Comparison of ENCODE assay signal across 9 mouse cellular contexts in genomic region chr4:149611376-149612044, GRCm38 (mm10). TPM values are rescaled to one million over a fixed set of nuclear protein-coding genes. Genes with fewer than 3 reads are reported as not detected.
A peak's percentile ranks its signal among the peaks of the same experiment; 100 is the strongest.
DNase-seq lines count a peak whose midpoint lies in the region; ATAC-seq and TF ChIP-seq lines count a peak whose summit lies in the region.
"Had no signal": no experiment of that assay in that cellular context is flagged by ENCODE, and none has a peak within 500 bp of the region (broad histone marks: within the 10 kb centered on the region; RNA-seq: fewer than 3 reads in every experiment).

No protein-coding gene starts in this region.

- DNase-seq in intestine, embryonic 14.5 days (ENCODE audit: low spot score) = peak; percentile 86
- peak; percentile 54 for DNase-seq in urinary bladder, postnatal 14 days (ENCODE audit: low spot score)
- no peak for DNase-seq in urinary bladder, postnatal 10 days (ENCODE audit: low spot score)
- DNase-seq in c-Kit-positive CD71-negative TER-119-negative erythroid progenitor cells, embryonic 14.5 days (ENCODE audit: low read depth) = peak; percentile 49
- DNase-seq in induced T-regulatory cell, adult 2 months (ENCODE audit: low read depth) = peak; percentile 77

- no peak overlapping the region for H3K27ac ChIP-seq in intestine, embryonic 14.5 days (ENCODE audit: low read depth)
- no peak overlapping the region for H3K27ac ChIP-seq in intestine, embryonic 16.5 days (ENCODE audit: low read length)
- no peak overlapping the region for H3K27ac ChIP-seq in small intestine, adult 2 months (ENCODE audit: insufficient read depth, low read depth, low read length)
- H3K27ac ChIP-seq: limb, embryonic 12.5 days had no signal

- H3K4me3 ChIP-seq in intestine, embryonic 14.5 days (ENCODE audit: low read depth, low read length) = no peak overlapping the region
- H3K4me3 ChIP-seq in intestine, embryonic 16.5 days (ENCODE audit: low read length) = no peak overlapping the region
- H3K4me3 ChIP-seq in small intestine, adult 2 months (ENCODE audit: low read depth, low read length) = no peak overlapping the region
- H3K4me3 ChIP-seq: erythroblast, embryonic 14.5 days; limb, embryonic 12.5 days had no signal

- no peaks in the 10 kb centered on the region for H3K9me3 ChIP-seq in intestine, embryonic 14.5 days (ENCODE audit: control insufficient read depth, low read length)
- H3K9me3 ChIP-seq in intestine, embryonic 16.5 days (ENCODE audit: control insufficient read depth, low read length) = no peaks in the 10 kb centered on the region

- ATAC-seq in intestine, embryonic 14.5 days (replicated peaks; ENCODE audit: low FRiP score, low TSS enrichment, low read depth) = no peak
- ATAC-seq in intestine, embryonic 16.5 days = no peak

- H3K4me2 ChIP-seq in intestine, embryonic 14.5 days (ENCODE audit: low read length) = no peak overlapping the region
- H3K4me2 ChIP-seq in intestine, embryonic 16.5 days (ENCODE audit: low read depth, low read length) = no peak overlapping the region
- H3K4me2 ChIP-seq: limb, embryonic 12.5 days had no signal

- no peaks in the 10 kb centered on the region for H3K27me3 ChIP-seq in intestine, embryonic 14.5 days (replicated peaks; ENCODE audit: control insufficient read depth, insufficient read depth, low read length)
- no peaks in the 10 kb centered on the region for H3K27me3 ChIP-seq in intestine, embryonic 16.5 days (replicated peaks; ENCODE audit: control insufficient read depth, insufficient read depth, low read length)
- no peaks in the 10 kb centered on the region for H3K27me3 ChIP-seq in small intestine, adult 2 months (ENCODE audit: control insufficient read depth, insufficient read depth, low read length)
- H3K27me3 ChIP-seq: limb, embryonic 12.5 days had no signal

- WGBS in intestine, embryonic 14.5 days = 52% methylated on average over 10 of the region's 10 CpGs
- 49% methylated on average over 10 of the region's 10 CpGs for WGBS in intestine, embryonic 16.5 days
- WGBS in small intestine, adult 2 months = 51% methylated on average over 10 of the region's 10 CpGs

- H3K36me3 ChIP-seq in intestine, embryonic 14.5 days (ENCODE audit: control insufficient read depth, insufficient read depth, low read length) = peaks cover 4% of the 10 kb centered on the region; the same call in 1 of the 2 replicates
- peaks cover 5% of the 10 kb centered on the region for H3K36me3 ChIP-seq in intestine, embryonic 16.5 days (ENCODE audit: control insufficient read depth, insufficient read depth, low read length)
- H3K36me3 ChIP-seq in small intestine, adult 2 months (ENCODE audit: control insufficient read depth, insufficient read depth, low read length) = peaks cover 13% of the 10 kb centered on the region

- TF ChIP-seq POLR2A in small intestine, adult 2 months (IDR thresholded peaks at IDR 0.05; ENCODE audit: low read depth, low read length) = no peak

- no peak overlapping the region for H3K9ac ChIP-seq in intestine, embryonic 14.5 days (ENCODE audit: low read length)
- no peak overlapping the region for H3K9ac ChIP-seq in intestine, embryonic 16.5 days (ENCODE audit: low read depth, low read length)
- H3K9ac ChIP-seq: limb, embryonic 12.5 days had no signal

- peaks cover 12% of the 10 kb centered on the region; the same call in 1 of the 2 replicates for H3K4me1 ChIP-seq in intestine, embryonic 14.5 days (replicated peaks; ENCODE audit: control insufficient read depth, insufficient read depth, low read length)
- H3K4me1 ChIP-seq in intestine, embryonic 16.5 days (ENCODE audit: control insufficient read depth, insufficient read depth, low read length) = peaks cover 8% of the 10 kb centered on the region
- H3K4me1 ChIP-seq in small intestine, adult 2 months (ENCODE audit: control insufficient read depth, insufficient read depth, insufficient read length, low read length) = peaks cover 3% of the 10 kb centered on the region; the same call in 1 of the 2 replicates

- TF ChIP-seq CTCF in small intestine, adult 2 months (IDR thresholded peaks at IDR 0.05; ENCODE audit: extremely low read depth, insufficient read length, insufficient replicate concordance, low read depth, low read length) = peak; percentile 86; the same call in 1 of the 2 replicates

RNA-seq across cellular contexts. Expression of gene Clstn1, which starts 25.2 kb away (rescaled TPM):
- 20.5 and 30.8 TPM in 2 replicates for polyA plus RNA-seq in intestine, embryonic 14.5 days (2014; fragmentation: Nextera tagmentation; extraction: Ambion mirVana)
- 10.8 and 12.5 TPM in 2 replicates for polyA plus RNA-seq in intestine, embryonic 16.5 days (2015; fragmentation: Nextera tagmentation; extraction: Ambion mirVana)
- polyA plus RNA-seq in small intestine, adult 2 months (2012; rRNA removed) = 35.6 and 76.4 TPM in 2 replicates
